Mouse (Mus musculus) CH12.LX (cell line): Measurements from ENCODE around the gene Ezh1. TPM values are rescaled to one million over a fixed set of nuclear protein-coding genes. Genes with fewer than 3 reads are reported as not detected.
A peak's percentile ranks its signal among the peaks of the same experiment; 100 is the strongest.

Source experiments
- DNase-seq: peaks from one replicate; pipeline ENCODE4 v3.0.0-alpha.2; 2013; ENCODE audit errors: extremely low read depth
- H3K27ac ChIP-seq: 2 replicates; pipeline ENCODE4 v1.5.1; 2012; ENCODE audit warnings: low read depth, mild to moderate bottlenecking, control low read depth, moderate library complexity; ENCODE audit not compliant: insufficient read depth
- H3K27me3 ChIP-seq: replicated peaks from 2 replicates; pipeline ENCODE3; 2012; ENCODE audit warnings: inconsistent platforms
- H3K36me3 ChIP-seq, 2 experiments: replicated peaks in 1 of 2; 2 replicates each; pipeline versions ENCODE3 to v1.6.1; 2012; ENCODE audit warnings: inconsistent platforms in 1 of 2, low read length in 1 of 2, mild to moderate bottlenecking in 1 of 2, mixed read lengths in 1 of 2, moderate library complexity in 1 of 2; ENCODE audit not compliant: control insufficient read depth in 1 of 2, insufficient read depth in 1 of 2
- H3K4me1 ChIP-seq, 2 experiments: 2 replicates each; pipeline ENCODE4 v1.6.1; 2012; ENCODE audit warnings: inconsistent platforms in 1 of 2, moderate library complexity in 1 of 2; ENCODE audit not compliant: insufficient read depth in 2 of 2, control insufficient read depth in 1 of 2
- H3K4me2 ChIP-seq: 2 replicates; pipeline ENCODE4 v1.6.1; 2012; ENCODE audit warnings: low read depth, mild to moderate bottlenecking, control low read depth; ENCODE audit not compliant: poor library complexity, insufficient read depth, severe bottlenecking
- H3K4me3 ChIP-seq, 3 experiments: fragments of 150-350 bp in 1 of 3; sonication (generic) in 1 of 3; replicated peaks in 1 of 3; 2 replicates each; pipeline versions ENCODE3 to v1.5.1; 2011 to 2012; ENCODE audit warnings: low read depth in 2 of 3, low read length in 2 of 3, mild to moderate bottlenecking in 2 of 3, moderate library complexity in 2 of 3, control low read depth in 1 of 3, improper control_type of control experiment in 1 of 3, inconsistent platforms in 1 of 3, mixed read lengths in 1 of 3; ENCODE audit not compliant: poor library complexity in 1 of 3
- H3K79me2 ChIP-seq: replicated peaks from 2 replicates; pipeline ENCODE4 v1.6.1; 2012; ENCODE audit warnings: mild to moderate bottlenecking, moderate library complexity; ENCODE audit not compliant: control insufficient read depth, poor library complexity, insufficient read depth, severe bottlenecking; ENCODE audit errors: extremely low read depth
- H3K9ac ChIP-seq: 2 replicates; pipeline ENCODE4 v1.6.1; 2012; ENCODE audit warnings: low read depth, mild to moderate bottlenecking, control low read depth, moderate library complexity; ENCODE audit not compliant: insufficient read depth
- H3K9me3 ChIP-seq: replicated peaks from 2 replicates; pipeline ENCODE3; 2012; ENCODE audit warnings: low read length, inconsistent platforms, mixed read lengths
- CHD1 ChIP-seq: IDR thresholded peaks from 2 replicates; pipeline ENCODE4 v1.6.1; 2012; ENCODE audit warnings: low read depth, low read length, improper control_type of control experiment, inconsistent platforms
- CHD2 ChIP-seq: IDR thresholded peaks from 2 replicates; pipeline ENCODE4 v1.6.1; 2011; ENCODE audit warnings: low read length, improper control_type of control experiment
- EP300 ChIP-seq: IDR thresholded peaks from 2 replicates; pipeline ENCODE4 v1.6.1; 2011; ENCODE audit warnings: low read length, improper control_type of control experiment
- IRF4 ChIP-seq: IDR thresholded peaks from 2 replicates; pipeline ENCODE4 v1.6.1; 2014; ENCODE audit warnings: low read depth, mild to moderate bottlenecking, inconsistent platforms, low read length, improper control_type of control experiment
- JUN ChIP-seq: IDR thresholded peaks from 2 replicates; pipeline ENCODE4 v1.6.1; 2011; ENCODE audit warnings: low read depth, mild to moderate bottlenecking, low read length, improper control_type of control experiment, moderate library complexity; ENCODE audit not compliant: insufficient read depth
- JUND ChIP-seq: conservative IDR thresholded peaks from 2 replicates; pipeline ENCODE4 v1.6.1; 2011; ENCODE audit warnings: low read depth, low read length, improper control_type of control experiment
- MAX ChIP-seq: IDR thresholded peaks from 2 replicates; pipeline ENCODE4 v1.6.1; 2011; ENCODE audit warnings: low read length, improper control_type of control experiment
- NELFE ChIP-seq: IDR thresholded peaks from 2 replicates; pipeline ENCODE4 v1.6.1; 2011; ENCODE audit warnings: low read depth, low read length, improper control_type of control experiment
- SIN3A ChIP-seq: IDR thresholded peaks from 2 replicates; pipeline ENCODE4 v1.6.1; 2012; ENCODE audit warnings: low read length, improper control_type of control experiment, inconsistent platforms
- TBP ChIP-seq: conservative IDR thresholded peaks from 2 replicates; pipeline ENCODE4 v1.6.1; 2011; ENCODE audit warnings: low read depth, low read length, improper control_type of control experiment
- UBTF ChIP-seq: IDR thresholded peaks from 2 replicates; pipeline ENCODE4 v1.6.1; 2012; ENCODE audit warnings: low read depth, mild to moderate bottlenecking, inconsistent platforms, low read length, improper control_type of control experiment, moderate library complexity
- ZC3H11A ChIP-seq: IDR thresholded peaks from 2 replicates; pipeline ENCODE4 v1.6.1; 2012; ENCODE audit warnings: low read depth, mild to moderate bottlenecking, inconsistent platforms, low read length, improper control_type of control experiment
- ZMIZ1 ChIP-seq: IDR thresholded peaks from 2 replicates; pipeline ENCODE4 v1.6.1; 2012; ENCODE audit warnings: low read depth, mild to moderate bottlenecking, inconsistent platforms, low read length, improper control_type of control experiment
- ZNF384 ChIP-seq: IDR thresholded peaks from 2 replicates; pipeline ENCODE4 v1.6.1; 2012; ENCODE audit warnings: low read depth, low read length, improper control_type of control experiment, inconsistent platforms
- dilution Hi-C: fragments of 300-500 bp; cut with MboI; formaldehyde crosslinking; loops from 2 replicates; pipeline ENCODE4 v1.14.3; 2020; ENCODE audit warnings: low sequenced_read_pairs; ENCODE audit not compliant: extremely low pct_unique_long_range_greater_than_20kb, extremely low pct_ligation_motif_present
- in situ Hi-C: fragments of 300-500 bp; cut with MboI; formaldehyde crosslinking; loops from 3 replicates; pipeline ENCODE4 v1.14.3; 2019; ENCODE audit warnings: low sequenced_read_pairs, low pct_ligation_motif_present, low pct_unique_long_range_greater_than_20kb, mixed read lengths
- polyA plus RNA-seq: library from polyadenylated mRNA; unstranded; fragments of >175 nt; gene quantifications from 2 replicates; pipeline ENCODE4 v1.2.1, GENCODE M21; 2012; ENCODE audit warnings: low read depth; ENCODE audit not compliant: insufficient read length
- total RNA-seq, 2 experiments: library from RNA; depleted of rRNA; stranded (reverse); fragments of 300-350 nt in 1 of 2; fragments of >200 nt in 1 of 2; gene quantifications; 2 replicates each; pipeline ENCODE4 v1.2.3; 2012 to 2014

Gene Ezh1
- total and polyA plus RNA-seq, 3 experiments, result 8.7 to 15.3 (median 12.1) TPM

DNA sequence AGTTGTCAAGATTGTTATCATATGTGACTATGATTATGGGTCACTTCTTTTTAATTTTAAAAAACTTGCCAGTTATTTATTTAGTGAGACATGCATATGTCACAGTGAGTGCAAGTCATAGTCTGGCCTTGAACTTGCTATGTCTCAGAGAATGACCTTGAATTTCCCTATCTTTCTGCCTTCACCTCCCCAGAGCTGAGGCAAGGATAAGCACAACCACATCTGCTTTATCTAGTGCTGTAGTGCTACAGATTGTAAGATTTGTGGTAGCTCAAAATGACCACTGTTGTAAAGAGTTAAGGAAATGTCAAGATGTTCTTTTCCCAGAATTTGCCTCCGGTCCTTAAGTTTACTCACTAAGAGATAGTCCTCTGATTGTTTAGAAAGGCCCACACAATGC lies 7.0 kb upstream of the Ezh1 start:
- TF ChIP-seq IRF4, result no peak
- no peak for TF ChIP-seq MAX
- no peak for TF ChIP-seq ZMIZ1
- no peak for TF ChIP-seq CHD1
- TF ChIP-seq CHD2, result no peak
- no peak for TF ChIP-seq ZC3H11A
- no peak for TF ChIP-seq JUN
- TF ChIP-seq TBP, result no peak
- TF ChIP-seq SIN3A, result no peak
- no peak for TF ChIP-seq ZNF384
- no peak for TF ChIP-seq UBTF
- peaks cover 27% of the 10 kb centered on the region for H3K27me3 ChIP-seq
- dilution Hi-C loops, result no loop called here
- no peak for DNase-seq
- no peak overlapping the region for H3K9ac ChIP-seq
- H3K4me2 ChIP-seq, result no peak overlapping the region
- H3K27ac ChIP-seq, result no peak overlapping the region
- in situ Hi-C loops, result no loop called here
- peaks cover 3 to 19% of the 10 kb centered on the region in 2 experiments; a peak in 2 of 4 replicates for H3K4me1 ChIP-seq
- H3K36me3 ChIP-seq, result no peaks in the 10 kb centered on the region
- peaks cover 2% of the 10 kb centered on the region for H3K9me3 ChIP-seq
- H3K79me2 ChIP-seq, result no peaks in the 10 kb centered on the region
- H3K4me3 ChIP-seq, result no peak overlapping the region

- H3K4me3 ChIP-seq, result no peak overlapping the region
- H3K79me2 ChIP-seq, result no peaks in the 10 kb centered on the region
- H3K27ac ChIP-seq, result no peak overlapping the region
- dilution Hi-C loops (no loop called here), in situ Hi-C loops (no loop called here)
- peaks cover 2% of the 10 kb centered on the region for H3K9me3 ChIP-seq
- TF ChIP-seq ZC3H11A, result no peak
- no peak for TF ChIP-seq MAX
- TF ChIP-seq JUND, result no peak
- TF ChIP-seq NELFE, result no peak
- TF ChIP-seq UBTF, result no peak
- TF ChIP-seq ZMIZ1, result no peak
- 0 out of 2 replicates have a peak, but pooled peaks have one; percentile 16 for TF ChIP-seq EP300
- peaks cover 3 to 19% of the 10 kb centered on the region in 2 experiments; a peak in 2 of 4 replicates for H3K4me1 ChIP-seq
- no peaks in the 10 kb centered on the region for H3K36me3 ChIP-seq
- H3K27me3 ChIP-seq, result peaks cover 32% of the 10 kb centered on the region
- H3K9ac ChIP-seq, result no peak overlapping the region
- H3K4me2 ChIP-seq, result 0 out of 2 replicates have a peak overlapping the region, but pooled peaks have one; percentile 53
- DNase-seq, result no peak
Measured at GRCm38 (mm10) chr11:101232010-101232839, 6.0 kb upstream of the Ezh1 start.
